Mouse (Mus musculus) lung, embryonic 14.5 days (tissue): ENCODE results near the gene Krtcap3. TPM values are rescaled to one million over a fixed set of nuclear protein-coding genes. Genes with fewer than 3 reads are reported as not detected.

ENCODE experiments used
- ATAC-seq: fragments of 200-750 bp; cut with Nextera tagmentation; 2 replicates; pipeline ENCODE4 v1.8.0; 2017; ENCODE audit warnings: mild to moderate bottlenecking, moderate TSS enrichment, moderate library complexity; ENCODE audit not compliant: insufficient read depth
- DNase-seq: peaks from one replicate; pipeline ENCODE4 v3.0.0-alpha.2; 2015
- H3K27ac ChIP-seq: fragments of 300-500 bp; sonication (generic); 2 replicates; pipeline ENCODE4 v1.5.1; 2014; ENCODE audit warnings: low read depth, mild to moderate bottlenecking, moderate library complexity
- H3K27me3 ChIP-seq: fragments of 300-500 bp; sonication (generic); 2 replicates; pipeline ENCODE4 v1.6.1; 2014; ENCODE audit warnings: low read length, control low read depth; ENCODE audit not compliant: insufficient read depth
- H3K36me3 ChIP-seq: fragments of 300-500 bp; sonication (generic); 2 replicates; pipeline ENCODE4 v1.6.1; 2014; ENCODE audit warnings: control low read depth; ENCODE audit not compliant: insufficient read depth
- H3K4me1 ChIP-seq: fragments of 300-500 bp; sonication (generic); 2 replicates; pipeline ENCODE4 v1.6.1; 2014; ENCODE audit warnings: antibody characterized with exemption, control low read depth; ENCODE audit not compliant: insufficient read depth
- H3K4me2 ChIP-seq: fragments of 300-500 bp; sonication (generic); 2 replicates; pipeline ENCODE4 v1.6.1; 2014; ENCODE audit warnings: mild to moderate bottlenecking
- H3K4me3 ChIP-seq: fragments of 300-500 bp; sonication (generic); 2 replicates; pipeline ENCODE4 v1.5.1; 2014; ENCODE audit warnings: low read depth, low read length
- H3K9ac ChIP-seq: fragments of 300-500 bp; sonication (generic); 2 replicates; pipeline ENCODE4 v1.6.1; 2014
- H3K9me3 ChIP-seq: fragments of 300-500 bp; sonication (generic); 2 replicates; pipeline ENCODE4 v1.6.1; 2016; ENCODE audit warnings: low read depth, low read length, control low read depth
- CTCF ChIP-seq: IDR thresholded peaks from 2 replicates; pipeline ENCODE4 v1.5.1; 2016; ENCODE audit warnings: antibody characterized with exemption, low read depth
- WGBS: fragments of 180-500 bp; shearing (Covaris S2); extraction: QIAGEN DNeasy Blood & Tissue Kit; methylation state at CpG from one replicate; pipeline ENCODE4 v1.1.7; 2014; 5-methylcytosine and 5-hydroxymethylcytosine counted together
- polyA plus RNA-seq: library from polyadenylated mRNA; unstranded; fragments of >200 nt; fragmentation: Nextera tagmentation; extraction: Ambion mirVana; gene quantifications from 2 replicates; pipeline ENCODE4 v1.2.1, GENCODE M21; 2014

The Krtcap3 gene
- polyA plus RNA-seq, 1 experiment from 2014 or later: 31.1 TPM

- 82% methylated on average over 7 of the region's 7 CpGs for WGBS
These were observed 14.6 kb downstream of the Krtcap3 start for GRCm38 (mm10) chr5:31266101-31266500.

GRCm38 (mm10) chr5:31267686-31268085 lies 16.2 kb downstream of the Krtcap3 start:
- no peak for TF ChIP-seq CTCF
- no peaks in the 10 kb centered on the region for H3K27me3 ChIP-seq
- H3K36me3 ChIP-seq: peaks cover 81% of the 10 kb centered on the region
- DNase-seq (no peak), ATAC-seq (no peak)
- H3K9me3 ChIP-seq: no peaks in the 10 kb centered on the region
- H3K27ac ChIP-seq: no peak overlapping the region
- H3K9ac ChIP-seq: no peak overlapping the region
- 80% methylated on average over 6 of the region's 6 CpGs for WGBS
- no peak overlapping the region for H3K4me3 ChIP-seq
- H3K4me1 ChIP-seq: no peaks in the 10 kb centered on the region
- no peak overlapping the region for H3K4me2 ChIP-seq

More at GRCm38 (mm10) chr5:31266101-31266500, 14.6 kb downstream of the Krtcap3 start:
- ATAC-seq: no peak
- no peaks in the 10 kb centered on the region for H3K9me3 ChIP-seq
- no peaks in the 10 kb centered on the region for H3K4me1 ChIP-seq
- no peak for TF ChIP-seq CTCF
- no peaks in the 10 kb centered on the region for H3K27me3 ChIP-seq
- no peak for DNase-seq
- H3K9ac ChIP-seq: no peak overlapping the region
- H3K4me3 ChIP-seq: no peak overlapping the region
- no peak overlapping the region for H3K4me2 ChIP-seq
- H3K36me3 ChIP-seq: peaks cover 80% of the 10 kb centered on the region
- no peak overlapping the region for H3K27ac ChIP-seq

- WGBS: 85% methylated on average over 6 of the region's 6 CpGs
- Histone ChIP-seq H3K4me2 (no peak overlapping the region), H3K27ac (no peak overlapping the region), H3K36me3 (peaks cover 58% of the 10 kb centered on the region), H3K9me3 (no peaks in the 10 kb centered on the region), H3K4me3 (no peak overlapping the region), H3K4me1 (no peaks in the 10 kb centered on the region), H3K27me3 (no peaks in the 10 kb centered on the region), H3K9ac (no peak overlapping the region)
- TF ChIP-seq CTCF: no peak
- DNase-seq (no peak), ATAC-seq (no peak)
These were observed 21.5 kb downstream of the Krtcap3 start for GRCm38 (mm10) chr5:31273018-31273417.

- no peak overlapping the region for H3K9ac ChIP-seq
- TF ChIP-seq CTCF: no peak
These were observed 27.9 kb downstream of the Krtcap3 start for GRCm38 (mm10) chr5:31279245-31279988.

GRCm38 (mm10) chr5:31288225-31288624 lies 36.7 kb downstream of the Krtcap3 start:
- ATAC-seq (no peak), DNase-seq (peak; percentile 3)
- no peaks in the 10 kb centered on the region for H3K9me3 ChIP-seq
- H3K27ac ChIP-seq: no peak overlapping the region
- H3K4me2 ChIP-seq: no peak overlapping the region
- WGBS: 77% methylated on average over 4 of the region's 4 CpGs
- no peak overlapping the region for H3K9ac ChIP-seq
- H3K27me3 ChIP-seq: no peaks in the 10 kb centered on the region
- H3K4me1 ChIP-seq: peaks cover 5% of the 10 kb centered on the region
- H3K4me3 ChIP-seq: no peak overlapping the region
- peaks cover 46% of the 10 kb centered on the region for H3K36me3 ChIP-seq
- TF ChIP-seq CTCF: no peak

More at GRCm38 (mm10) chr5:31279245-31279988, 27.9 kb downstream of the Krtcap3 start:
- DNase-seq (no peak), ATAC-seq (no peak)
- H3K4me3 ChIP-seq: no peak overlapping the region
- H3K36me3 ChIP-seq: peaks cover 77% of the 10 kb centered on the region
- no peaks in the 10 kb centered on the region for H3K9me3 ChIP-seq
- H3K27ac ChIP-seq: no peak overlapping the region
- 82% methylated on average over 20 of the region's 20 CpGs for WGBS
- no peak overlapping the region for H3K4me2 ChIP-seq
- no peaks in the 10 kb centered on the region for H3K27me3 ChIP-seq
- no peaks in the 10 kb centered on the region for H3K4me1 ChIP-seq

- no peaks in the 10 kb centered on the region for H3K9me3 ChIP-seq
- ATAC-seq (no peak), DNase-seq (no peak)
- H3K4me1 ChIP-seq: peaks cover 5% of the 10 kb centered on the region
- no peak overlapping the region for H3K4me3 ChIP-seq
- no peaks in the 10 kb centered on the region for H3K27me3 ChIP-seq
- peaks cover 46% of the 10 kb centered on the region for H3K36me3 ChIP-seq
- H3K4me2 ChIP-seq: no peak overlapping the region
- WGBS: 68% methylated on average over 3 of the region's 3 CpGs
- TF ChIP-seq CTCF: no peak
- H3K9ac ChIP-seq: no peak overlapping the region
- no peak overlapping the region for H3K27ac ChIP-seq
These were observed 37.2 kb downstream of the Krtcap3 start for GRCm38 (mm10) chr5:31288655-31289054.

GRCm38 (mm10) chr5:31289626-31290230 lies 38.2 kb downstream of the Krtcap3 start:
- H3K4me2 ChIP-seq: peak overlapping the region; percentile 67
- H3K4me3 ChIP-seq: peak overlapping the region; percentile 58; the same call in 1 of the 2 replicates
- no peak overlapping the region for H3K27ac ChIP-seq
- peak overlapping the region; percentile 56 for H3K9ac ChIP-seq
- peaks cover 38% of the 10 kb centered on the region for H3K36me3 ChIP-seq
- H3K4me1 ChIP-seq: peaks cover 5% of the 10 kb centered on the region
- ATAC-seq (no peak), DNase-seq (no peak)
- 73% methylated on average over 3 of the region's 3 CpGs for WGBS
- H3K9me3 ChIP-seq: no peaks in the 10 kb centered on the region
- no peak for TF ChIP-seq CTCF
- H3K27me3 ChIP-seq: no peaks in the 10 kb centered on the region
